Mouse (Mus musculus) CD8-positive naive resting alpha-beta T cell, adult 2 months (primary cell): Measurements from ENCODE around the gene Carmil2.

Experiments
- DNase-seq, 2 experiments: peaks; one replicate each; pipeline ENCODE4 v3.0.0; 2022; ENCODE audit warnings: low read depth in 2 of 2, low spot score in 2 of 2

Gene Carmil2

GRCm38 (mm10) chr8:105719637-105720036, 33.6 kb downstream of the Carmil2 start:
- DNase-seq: no peak

GRCm38 (mm10) chr8:105722861-105723260, 36.8 kb downstream of the Carmil2 start:
- DNase-seq: no peak

- no peak for DNase-seq
Measured at GRCm38 (mm10) chr8:105725726-105726125, 39.7 kb downstream of the Carmil2 start.

GRCm38 (mm10) chr8:105727397-105728124, 41.5 kb downstream of the Carmil2 start:
- peak; percentile 39 to 42 for DNase-seq

DNA sequence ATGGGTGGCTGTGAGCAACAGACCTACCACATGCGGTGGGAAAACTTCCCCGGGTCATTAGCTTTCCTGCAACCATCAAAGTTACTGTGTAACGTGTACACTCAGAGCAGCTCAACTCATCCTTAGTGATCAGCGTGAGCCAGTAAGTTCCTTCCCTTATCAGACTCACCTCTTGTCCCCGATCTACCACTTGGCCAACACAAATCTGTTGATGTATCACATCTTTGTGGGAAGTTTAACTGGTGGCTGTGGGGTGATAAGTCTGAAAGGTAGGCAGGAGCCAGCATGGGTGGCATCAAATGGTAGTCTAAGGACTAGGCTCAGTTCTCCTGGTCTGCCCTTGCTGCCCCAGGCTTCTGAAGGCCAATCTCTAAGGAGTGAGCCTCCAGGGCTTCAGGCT, 46.1 kb downstream of the Carmil2 start:
- no peak for DNase-seq

DNA sequence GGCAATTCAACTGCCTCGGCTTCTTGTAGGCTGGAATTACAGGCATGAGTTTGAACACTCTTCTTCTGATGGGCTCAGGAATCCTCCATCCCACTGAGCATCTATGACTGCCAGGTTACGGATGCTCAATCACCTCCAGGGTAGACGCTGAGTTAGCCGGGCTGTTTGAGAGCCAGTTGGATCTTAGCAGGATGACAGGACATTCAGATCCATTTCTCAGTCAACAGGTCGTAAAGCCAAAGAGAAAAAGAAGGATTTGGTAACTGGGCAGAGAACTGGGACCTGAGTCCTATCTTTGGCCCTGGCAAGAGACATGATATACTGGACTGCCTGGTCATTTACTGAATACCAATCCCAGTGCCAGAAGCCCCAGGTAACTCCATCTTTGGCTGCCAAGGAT, 53.1 kb downstream of the Carmil2 start:
- DNase-seq: no peak

DNA sequence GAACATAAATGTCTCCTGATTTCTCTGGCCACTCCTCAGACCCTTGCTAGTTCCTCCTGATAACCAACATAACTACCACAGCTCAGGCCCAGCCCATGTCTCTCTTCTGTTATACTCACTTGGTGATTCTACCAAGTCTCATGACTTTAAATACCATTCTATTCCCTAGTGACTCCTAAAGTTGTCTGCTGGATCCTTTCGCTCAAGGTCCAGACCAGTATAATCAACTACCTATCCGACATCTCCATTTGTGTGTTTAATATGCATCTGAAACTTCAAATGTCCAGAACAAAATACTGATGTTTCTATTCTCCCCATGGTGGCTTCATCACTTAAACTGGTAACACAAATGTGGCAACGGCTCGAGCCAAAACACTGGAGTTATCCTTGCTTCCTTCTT, 57.2 kb downstream of the Carmil2 start:
- DNase-seq: no peak
